8 mouse cellular contexts compared by ENCODE assay signal in the genomic region with DNA sequence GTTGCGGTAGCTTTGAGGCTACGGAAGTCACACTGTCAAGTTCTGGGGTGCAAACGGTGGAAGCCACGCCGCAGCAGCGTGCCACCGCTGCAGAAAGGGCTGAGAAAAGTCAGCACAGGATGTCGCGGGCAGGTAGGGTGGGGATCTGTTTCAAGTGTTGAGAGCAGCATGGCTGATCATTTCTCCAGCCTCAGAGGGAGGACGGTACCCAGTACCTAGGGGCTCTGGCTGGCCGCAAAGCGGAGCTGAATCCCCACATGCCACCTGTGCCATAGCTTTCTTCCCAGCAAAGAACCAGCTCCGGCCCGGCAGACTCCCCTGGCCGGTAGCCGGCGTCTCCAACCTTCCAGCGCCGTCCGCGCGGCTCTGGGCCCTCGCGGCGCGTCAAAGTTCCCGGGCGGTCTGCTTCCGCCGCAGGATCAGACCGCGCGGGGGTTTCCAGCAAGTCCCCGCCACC. TPM values are rescaled to one million over a fixed set of nuclear protein-coding genes. Genes with fewer than 3 reads are reported as not detected.
DNase-seq lines count a peak whose midpoint lies in the region; ATAC-seq and TF ChIP-seq lines count a peak whose summit lies in the region.

No protein-coding gene starts in this region.

- H3K27me3 ChIP-seq in heart, embryonic 13.5 days (replicated peaks): no peaks in the 10 kb centered on the region
- H3K27me3 ChIP-seq in Patski: no peaks in the 10 kb centered on the region
- no peaks in the 10 kb centered on the region for H3K27me3 ChIP-seq in lung, embryonic 16.5 days (ENCODE audit: control insufficient read depth, insufficient read depth, low read depth, low read length)
- no peaks in the 10 kb centered on the region for H3K27me3 ChIP-seq in stomach, embryonic 15.5 days (replicated peaks)

- no peak for DNase-seq in heart, adult 9 months (ENCODE audit: low spot score in 2 of 2)
- no peak for DNase-seq in Patski (ENCODE audit: low read depth, low spot score)
- DNase-seq in cerebellum, postnatal 10 days: no peak
- DNase-seq in adrenal gland, postnatal 4 days (ENCODE audit: low spot score in 2 of 2): no peak

- peak overlapping the region; percentile 100 for H3K27ac ChIP-seq in heart, embryonic 13.5 days (replicated peaks)
- peak overlapping the region; percentile 100 for H3K27ac ChIP-seq in lung, embryonic 16.5 days (ENCODE audit: low read length)
- H3K27ac ChIP-seq in stomach, embryonic 15.5 days: peak overlapping the region; percentile 100

- H3K9me3 ChIP-seq in heart, embryonic 13.5 days: no peaks in the 10 kb centered on the region
- no peaks in the 10 kb centered on the region for H3K9me3 ChIP-seq in lung, embryonic 16.5 days (ENCODE audit: control insufficient read depth, low read length)
- no peaks in the 10 kb centered on the region for H3K9me3 ChIP-seq in stomach, embryonic 15.5 days

- CTCF ChIA-PET in Patski (lab: Charles Lee): no interaction called here

- H3K4me3 ChIP-seq in heart, embryonic 13.5 days: peak overlapping the region; percentile 96
- peak overlapping the region; percentile 95 for H3K4me3 ChIP-seq in lung, embryonic 16.5 days (ENCODE audit: low read length)
- peak overlapping the region; percentile 85 for H3K4me3 ChIP-seq in stomach, embryonic 15.5 days (replicated peaks)

- WGBS in heart, embryonic 13.5 days: under 1% methylated on average over 34 of the region's 34 CpGs
- WGBS in lung, embryonic 16.5 days: under 1% methylated on average over 34 of the region's 34 CpGs
- 0% methylated on average over 34 of the region's 34 CpGs for WGBS in stomach, embryonic 15.5 days

- ATAC-seq in heart, embryonic 13.5 days (ENCODE audit: extremely low read depth, insufficient number of reproducible peaks, low FRiP score, low TSS enrichment): peak; percentile 52
- ATAC-seq in Patski: peak; percentile 61
- ATAC-seq in hematopoietic stem cell, adult 5-6 weeks (replicated peaks in 1 of 2; ENCODE audit: insufficient read depth in 1 of 2, low FRiP score in 2 of 2, low TSS enrichment in 1 of 2, low read depth in 1 of 2, poor library complexity in 2 of 2, severe bottlenecking in 2 of 2): peak; percentile 10 to 20
- peak; percentile 69 for ATAC-seq in lung, embryonic 16.5 days (ENCODE audit: low read depth)
- peak; percentile 61 for ATAC-seq in stomach, embryonic 15.5 days (ENCODE audit: insufficient read depth, low FRiP score, low read depth)

- TF ChIP-seq CTCF in Patski (IDR thresholded peaks at IDR 0.05): no peak

- peak overlapping the region; percentile 99 for H3K9ac ChIP-seq in heart, embryonic 13.5 days
- H3K9ac ChIP-seq in lung, embryonic 16.5 days (ENCODE audit: low read length): peak overlapping the region; percentile 99
- peak overlapping the region; percentile 59 for H3K9ac ChIP-seq in stomach, embryonic 15.5 days

- peaks cover 7% of the 10 kb centered on the region for H3K36me3 ChIP-seq in heart, embryonic 13.5 days
- peaks cover 3% of the 10 kb centered on the region; the same call in 1 of the 2 replicates for H3K36me3 ChIP-seq in lung, embryonic 16.5 days (ENCODE audit: control insufficient read depth, insufficient read depth, low read length)
- H3K36me3 ChIP-seq in stomach, embryonic 15.5 days: no peaks in the 10 kb centered on the region

- H3K4me1 ChIP-seq in heart, embryonic 13.5 days: peaks cover 36% of the 10 kb centered on the region
- peaks cover 14% of the 10 kb centered on the region for H3K4me1 ChIP-seq in lung, embryonic 16.5 days (replicated peaks; ENCODE audit: control insufficient read depth, insufficient read depth, low read length)
- peaks cover 9% of the 10 kb centered on the region for H3K4me1 ChIP-seq in stomach, embryonic 15.5 days

- H3K4me2 ChIP-seq in heart, embryonic 13.5 days: peak overlapping the region; percentile 97
- peak overlapping the region; percentile 75 for H3K4me2 ChIP-seq in lung, embryonic 16.5 days (ENCODE audit: low read depth, low read length)
- peak overlapping the region; percentile 61 for H3K4me2 ChIP-seq in stomach, embryonic 15.5 days

- in situ Hi-C loops in Patski (cut with MboI; ENCODE audit: low pct_unique_long_range_greater_than_20kb): loop anchor here (5.0 kb wide), 1 partner anchor 175 kb away; no protein-coding TSS in a partner anchor

- POLR2A ChIA-PET in Patski (lab: Charles Lee): interaction anchor here (1.1 to 2.2 kb wide), 2 partner anchors 68 to 410 kb away, joined by 3 to 5 read pairs; partner anchors contain the start of gene Klf7

RNA-seq across cellular contexts. Expression of gene Creb1, which starts 0.3 kb away (rescaled TPM):
- polyA plus RNA-seq in heart, embryonic 13.5 days (2015; fragmentation: Nextera tagmentation; extraction: Ambion mirVana): 18.7 and 20.8 TPM in 2 replicates
- polyA plus RNA-seq in Patski (2021): 27.1 TPM
- total RNA-seq in hematopoietic stem cell, adult 5-6 weeks (2017): 89.2 and 94.5 TPM in 2 replicates
- 34.0 and 34.9 TPM in 2 replicates for polyA plus RNA-seq in lung, embryonic 16.5 days (2015; fragmentation: Nextera tagmentation; extraction: Ambion mirVana)
- 27.2 and 27.5 TPM in 2 replicates for polyA plus RNA-seq in stomach, embryonic 15.5 days (2015; fragmentation: Nextera tagmentation; extraction: Ambion mirVana)
- total RNA-seq in adrenal gland, postnatal 4 days (2021): 10 to 100 TPM; 39.9 to 44.4 TPM

Comparison
In these comparisons a context has a peak if more than half of its experiments do, and no peak if none do; other contexts are left out.
1. ATAC-seq: peak in every context shown above with its lines; median percentile 69 in lung, embryonic 16.5 days; 61 in Patski; 61 in stomach, embryonic 15.5 days; 52 in heart, embryonic 13.5 days; 15 in hematopoietic stem cell, adult 5-6 weeks.